Mouse (Mus musculus): ENCODE data around the gene Odc1. TPM values are rescaled to one million over a fixed set of nuclear protein-coding genes. Genes with fewer than 3 reads are reported as not detected.
A peak's percentile ranks its signal among the peaks of the same experiment; 100 is the strongest.
"Not testable (repeated sequence)": the region's sequence is repeated elsewhere in the genome, so short reads cannot be mapped to it uniquely, and the experiment has no call there.

Odc1 gene
- polyA plus RNA-seq, 1 experiment from 2014 or later = 339 TPM

- peak overlapping the region; percentile 96 for H3K9ac ChIP-seq (ENCODE audit: low read length)
- H3K4me2 ChIP-seq (ENCODE audit: low read depth, low read length, severe bottlenecking) = peak overlapping the region; percentile 77
- H3K27me3 ChIP-seq (ENCODE audit: control insufficient read depth, insufficient read depth, low read length) = no peaks in the 10 kb centered on the region
- peak overlapping the region; percentile 81 for H3K27ac ChIP-seq (ENCODE audit: low read depth, low read length)
- no peaks in the 10 kb centered on the region for H3K9me3 ChIP-seq (ENCODE audit: control insufficient read depth, low read length)
- H3K36me3 ChIP-seq (ENCODE audit: control insufficient read depth, insufficient read depth, low read length) = peaks cover 4% of the 10 kb centered on the region; the same call in 1 of the 2 replicates
- peak overlapping the region; percentile 86 for H3K4me3 ChIP-seq (ENCODE audit: low read depth, low read length)
- DNase-seq (ENCODE audit: low spot score) (no peak), ATAC-seq (replicated peaks; ENCODE audit: low FRiP score) (peak; percentile 66)
- WGBS = under 1% methylated on average over 40 of the region's 40 CpGs
- peaks cover 3% of the 10 kb centered on the region; the same call in 1 of the 2 replicates for H3K4me1 ChIP-seq (replicated peaks; ENCODE audit: control insufficient read depth, insufficient read depth, low read length)
These were observed 545 bp downstream of the Odc1 start for GRCm38 (mm10) chr12:17545107-17545571.

DNA sequence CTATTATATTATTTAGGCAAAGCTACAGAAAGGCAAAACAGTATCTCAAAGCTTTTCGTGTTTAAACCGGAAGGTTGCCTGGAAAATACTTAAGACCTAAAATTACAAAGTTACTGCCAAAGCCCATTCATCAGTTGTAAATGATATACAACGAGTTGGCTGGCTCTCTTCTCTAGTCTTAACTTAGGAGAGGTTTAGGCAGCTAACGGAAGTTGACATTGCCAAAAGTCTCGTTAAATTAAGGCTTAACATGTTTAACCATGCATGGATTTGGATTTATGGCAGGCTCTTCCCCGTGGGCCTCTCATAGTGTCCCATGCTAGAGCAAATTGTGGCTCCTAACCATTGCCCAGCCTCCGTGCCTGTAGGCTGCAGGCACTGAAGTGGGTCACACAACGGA, 1.3 kb downstream of the Odc1 start:
- H3K36me3 ChIP-seq (ENCODE audit: control insufficient read depth, insufficient read depth, low read length) = peaks cover 4% of the 10 kb centered on the region; the same call in 1 of the 2 replicates
- H3K4me1 ChIP-seq (replicated peaks; ENCODE audit: control insufficient read depth, insufficient read depth, low read length) = peaks cover 3% of the 10 kb centered on the region; the same call in 1 of the 2 replicates
- ATAC-seq (replicated peaks; ENCODE audit: low FRiP score) (no peak), DNase-seq (ENCODE audit: low spot score) (no peak)
- peak overlapping the region; percentile 77 for H3K4me2 ChIP-seq (ENCODE audit: low read depth, low read length, severe bottlenecking)
- no peaks in the 10 kb centered on the region for H3K9me3 ChIP-seq (ENCODE audit: control insufficient read depth, low read length)
- peak overlapping the region; percentile 96 for H3K9ac ChIP-seq (ENCODE audit: low read length)
- 4% methylated on average over 8 of the region's 8 CpGs for WGBS
- H3K27ac ChIP-seq (ENCODE audit: low read depth, low read length) = no peak overlapping the region
- no peaks in the 10 kb centered on the region for H3K27me3 ChIP-seq (ENCODE audit: control insufficient read depth, insufficient read depth, low read length)
- H3K4me3 ChIP-seq (ENCODE audit: low read depth, low read length) = peak overlapping the region; percentile 86

DNA sequence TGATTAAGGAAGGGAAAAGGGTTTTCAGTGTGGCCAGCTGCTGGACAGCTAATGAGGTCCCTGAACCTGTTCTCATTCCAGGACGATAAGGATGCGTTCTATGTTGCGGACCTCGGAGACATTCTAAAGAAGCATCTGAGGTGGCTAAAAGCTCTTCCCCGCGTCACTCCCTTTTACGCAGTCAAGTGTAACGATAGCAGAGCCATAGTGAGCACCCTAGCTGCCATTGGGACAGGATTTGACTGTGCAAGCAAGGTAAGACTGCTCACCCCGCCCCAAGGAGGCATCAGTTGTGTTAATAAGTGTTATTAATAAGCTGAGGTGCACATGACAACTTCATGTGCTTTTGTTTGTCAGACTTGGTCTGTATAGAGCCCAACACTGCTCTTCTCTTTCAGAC, 3.0 kb downstream of the Odc1 start:
- not testable (repeated sequence) for H3K27me3 ChIP-seq (ENCODE audit: control insufficient read depth, insufficient read depth, low read length); ATAC-seq (replicated peaks; ENCODE audit: low FRiP score); H3K36me3 ChIP-seq (ENCODE audit: control insufficient read depth, insufficient read depth, low read length); H3K27ac ChIP-seq (ENCODE audit: low read depth, low read length); H3K9ac ChIP-seq (ENCODE audit: low read length); H3K4me3 ChIP-seq (ENCODE audit: low read depth, low read length); H3K9me3 ChIP-seq (ENCODE audit: control insufficient read depth, low read length); H3K4me1 ChIP-seq (replicated peaks; ENCODE audit: control insufficient read depth, insufficient read depth, low read length); H3K4me2 ChIP-seq (ENCODE audit: low read depth, low read length, severe bottlenecking)
- WGBS = 95% methylated on average over 9 of the region's 9 CpGs
- peak; percentile 48 for DNase-seq (ENCODE audit: low spot score)

GRCm38 (mm10) chr12:17548505-17548904, 3.9 kb downstream of the Odc1 start:
- 75% methylated on average over 5 of the region's 5 CpGs for WGBS
- H3K36me3 ChIP-seq (ENCODE audit: control insufficient read depth, insufficient read depth, low read length) = peaks cover 4% of the 10 kb centered on the region; the same call in 1 of the 2 replicates

GRCm38 (mm10) chr12:17549421-17549820, 4.8 kb downstream of the Odc1 start:
- not testable (repeated sequence) for H3K9ac ChIP-seq (ENCODE audit: low read length); H3K9me3 ChIP-seq (ENCODE audit: control insufficient read depth, low read length); DNase-seq (ENCODE audit: low spot score); H3K36me3 ChIP-seq (ENCODE audit: control insufficient read depth, insufficient read depth, low read length); H3K4me2 ChIP-seq (ENCODE audit: low read depth, low read length, severe bottlenecking); H3K27ac ChIP-seq (ENCODE audit: low read depth, low read length); H3K4me1 ChIP-seq (replicated peaks; ENCODE audit: control insufficient read depth, insufficient read depth, low read length); H3K27me3 ChIP-seq (ENCODE audit: control insufficient read depth, insufficient read depth, low read length); H3K4me3 ChIP-seq (ENCODE audit: low read depth, low read length); ATAC-seq (replicated peaks; ENCODE audit: low FRiP score)
- WGBS = 94% methylated on average over 5 of the region's 5 CpGs

More at GRCm38 (mm10) chr12:17548505-17548904, 3.9 kb downstream of the Odc1 start:
- Histone ChIP-seq H3K9ac (ENCODE audit: low read length) (no peak overlapping the region), H3K4me1 (replicated peaks; ENCODE audit: control insufficient read depth, insufficient read depth, low read length) (peaks cover 3% of the 10 kb centered on the region; the same call in 1 of the 2 replicates), H3K9me3 (ENCODE audit: control insufficient read depth, low read length) (no peaks in the 10 kb centered on the region), H3K27me3 (ENCODE audit: control insufficient read depth, insufficient read depth, low read length) (no peaks in the 10 kb centered on the region), H3K27ac (ENCODE audit: low read depth, low read length) (no peak overlapping the region), H3K4me3 (ENCODE audit: low read depth, low read length) (no peak overlapping the region), H3K4me2 (ENCODE audit: low read depth, low read length, severe bottlenecking) (no peak overlapping the region)
- ATAC-seq (replicated peaks; ENCODE audit: low FRiP score) (no peak), DNase-seq (ENCODE audit: low spot score) (peak; percentile 45)

DNA sequence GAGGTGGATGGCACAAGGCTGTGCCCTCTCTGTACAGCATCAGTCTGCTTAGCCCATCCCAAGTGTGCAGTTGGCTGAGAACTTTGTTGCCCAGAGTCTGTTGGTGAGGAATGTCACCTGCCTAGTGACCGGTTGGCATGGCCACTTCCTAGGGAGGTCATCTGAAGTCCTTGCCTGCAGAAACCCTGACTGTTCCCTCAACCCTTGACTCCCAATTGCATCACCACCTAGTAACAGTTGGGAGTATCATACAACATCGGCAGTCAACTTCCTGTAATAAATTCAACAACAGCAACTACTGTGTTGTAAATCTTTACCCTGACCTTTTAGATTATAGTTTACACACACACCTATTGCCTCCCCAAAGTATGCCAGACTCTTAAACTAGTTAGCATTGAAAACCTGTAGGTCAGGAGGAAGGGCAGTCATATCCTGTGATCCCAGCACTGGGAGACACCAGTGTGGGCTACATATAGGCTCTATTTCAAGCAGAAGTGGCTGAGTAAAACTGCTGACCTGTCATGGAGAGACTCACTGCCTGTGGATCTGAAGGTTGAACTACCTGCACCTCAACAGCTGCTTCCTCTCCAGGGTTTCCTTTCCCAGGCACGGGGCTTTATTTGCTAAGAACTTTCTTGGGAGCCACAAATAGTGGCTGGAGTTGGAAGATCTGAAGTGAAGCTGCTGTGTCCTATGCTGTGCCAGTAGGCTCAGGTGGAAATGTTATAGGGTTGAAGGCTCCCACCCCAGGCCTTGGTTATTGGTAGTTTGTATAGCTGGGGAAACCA, 6.8 kb downstream of the Odc1 start:
- H3K36me3 ChIP-seq (ENCODE audit: control insufficient read depth, insufficient read depth, low read length) = peaks cover 4% of the 10 kb centered on the region; the same call in 1 of the 2 replicates
- 83% methylated on average over 3 of the region's 3 CpGs for WGBS
- no peak overlapping the region for H3K4me2 ChIP-seq (ENCODE audit: low read depth, low read length, severe bottlenecking)
- ATAC-seq (replicated peaks; ENCODE audit: low FRiP score) = no peak
- no peaks in the 10 kb centered on the region for H3K9me3 ChIP-seq (ENCODE audit: control insufficient read depth, low read length)
- H3K4me3 ChIP-seq (ENCODE audit: low read depth, low read length) = no peak overlapping the region
- no peak overlapping the region for H3K9ac ChIP-seq (ENCODE audit: low read length)
- H3K4me1 ChIP-seq (replicated peaks; ENCODE audit: control insufficient read depth, insufficient read depth, low read length) = peaks cover 5% of the 10 kb centered on the region
- no peaks in the 10 kb centered on the region for H3K27me3 ChIP-seq (ENCODE audit: control insufficient read depth, insufficient read depth, low read length)
- peak; percentile 45 for DNase-seq (ENCODE audit: low spot score)
- no peak overlapping the region for H3K27ac ChIP-seq (ENCODE audit: low read depth, low read length)

GRCm38 (mm10) chr12:17552420-17552819, 7.8 kb downstream of the Odc1 start:
- H3K4me2 ChIP-seq (ENCODE audit: low read depth, low read length, severe bottlenecking) = no peak overlapping the region
- WGBS = 78% methylated on average over 3 of the region's 3 CpGs
- peak; percentile 41 for DNase-seq (ENCODE audit: low spot score)
- H3K27me3 ChIP-seq (ENCODE audit: control insufficient read depth, insufficient read depth, low read length) = no peaks in the 10 kb centered on the region
- peaks cover 6% of the 10 kb centered on the region; the same call in 1 of the 2 replicates for H3K4me1 ChIP-seq (replicated peaks; ENCODE audit: control insufficient read depth, insufficient read depth, low read length)
- no peak overlapping the region for H3K9ac ChIP-seq (ENCODE audit: low read length)
- no peaks in the 10 kb centered on the region for H3K9me3 ChIP-seq (ENCODE audit: control insufficient read depth, low read length)
- no peak for ATAC-seq (replicated peaks; ENCODE audit: low FRiP score)
- H3K27ac ChIP-seq (ENCODE audit: low read depth, low read length) = no peak overlapping the region
- peaks cover 4% of the 10 kb centered on the region; the same call in 1 of the 2 replicates for H3K36me3 ChIP-seq (ENCODE audit: control insufficient read depth, insufficient read depth, low read length)
- no peak overlapping the region for H3K4me3 ChIP-seq (ENCODE audit: low read depth, low read length)

- no peak overlapping the region for H3K9ac ChIP-seq (ENCODE audit: low read length)
- ATAC-seq (replicated peaks; ENCODE audit: low FRiP score) (no peak), DNase-seq (ENCODE audit: low spot score) (peak; percentile 51)
- H3K27me3 ChIP-seq (ENCODE audit: control insufficient read depth, insufficient read depth, low read length) = no peaks in the 10 kb centered on the region
- H3K9me3 ChIP-seq (ENCODE audit: control insufficient read depth, low read length) = no peaks in the 10 kb centered on the region
- no peak overlapping the region for H3K4me3 ChIP-seq (ENCODE audit: low read depth, low read length)
- H3K4me1 ChIP-seq (replicated peaks; ENCODE audit: control insufficient read depth, insufficient read depth, low read length) = peaks cover 8% of the 10 kb centered on the region; the same call in 1 of the 2 replicates
- no peak overlapping the region for H3K27ac ChIP-seq (ENCODE audit: low read depth, low read length)
- H3K36me3 ChIP-seq (ENCODE audit: control insufficient read depth, insufficient read depth, low read length) = peaks cover 2% of the 10 kb centered on the region; the same call in 1 of the 2 replicates
- H3K4me2 ChIP-seq (ENCODE audit: low read depth, low read length, severe bottlenecking) = no peak overlapping the region
- 81% methylated on average over 2 of the region's 2 CpGs for WGBS
These were observed 8.4 kb downstream of the Odc1 start for GRCm38 (mm10) chr12:17552949-17553348.

Data from forebrain, embryonic 11.5 days (tissue).